Mouse (Mus musculus) lung, postnatal 25 days (tissue): ENCODE results near the gene Cplane1.

ENCODE experiments used
- DNase-seq: peaks from one replicate; pipeline ENCODE4 v3.0.0; 2022; ENCODE audit warnings: low spot score

Cplane1 gene

DNA sequence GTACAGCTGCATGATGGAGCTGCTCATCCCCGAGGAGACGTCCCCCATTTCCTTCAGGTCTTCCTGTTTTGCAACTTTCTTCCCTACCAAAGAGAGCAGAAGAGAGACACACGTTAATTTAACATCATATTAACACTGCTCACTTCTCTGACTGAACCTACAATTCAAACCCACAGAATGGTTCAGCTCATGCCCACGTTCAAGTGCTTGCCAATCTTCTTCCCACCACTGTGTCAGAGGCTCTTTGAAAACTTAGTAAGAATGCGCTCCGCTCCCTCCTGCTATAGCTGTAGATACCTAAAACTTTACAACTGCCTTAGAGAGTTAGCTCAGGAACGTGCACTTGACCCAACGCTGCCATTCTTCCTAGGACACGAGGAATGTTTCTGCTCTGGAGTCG is 134.0 kb downstream of the Cplane1 start:
- DNase-seq: no peak

DNA sequence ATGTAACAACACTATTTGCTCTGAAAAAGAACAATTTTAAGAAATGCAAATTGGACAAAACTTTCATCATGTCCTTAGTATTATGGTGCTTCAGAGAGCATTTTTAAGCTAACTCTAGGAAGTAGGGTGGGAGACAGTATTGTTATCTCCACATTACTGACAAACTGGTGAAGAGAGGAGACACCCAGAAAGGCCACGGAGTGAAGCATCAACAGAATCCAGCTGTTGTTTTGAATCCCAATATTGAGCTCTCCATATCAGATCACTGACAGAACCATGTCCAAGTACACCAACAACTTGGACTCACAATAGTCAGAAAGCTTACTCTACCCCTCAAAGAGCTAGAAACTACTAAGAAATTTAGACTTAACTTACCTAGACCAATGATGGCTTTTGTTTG is 136.6 kb downstream of the Cplane1 start:
- no peak for DNase-seq

DNA sequence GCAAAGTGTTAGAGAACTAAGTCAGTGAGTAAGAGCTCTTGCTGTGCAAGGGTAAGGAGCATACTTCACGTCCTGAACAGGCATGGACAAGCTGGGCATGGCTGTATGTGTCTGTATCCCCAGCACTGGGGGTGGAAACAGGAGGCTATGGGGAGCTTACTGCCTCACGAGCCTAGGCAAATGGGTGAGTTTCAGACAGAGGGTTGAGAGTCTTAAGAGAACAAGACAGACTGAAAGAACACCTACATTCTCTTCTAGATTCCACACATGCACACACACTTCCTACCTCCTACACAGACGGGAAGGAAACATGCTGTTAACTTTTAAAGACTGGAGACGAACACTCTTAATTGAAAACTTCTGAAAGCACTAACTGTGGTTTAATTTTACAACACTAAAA is 148.5 kb downstream of the Cplane1 start:
- no peak for DNase-seq

DNA sequence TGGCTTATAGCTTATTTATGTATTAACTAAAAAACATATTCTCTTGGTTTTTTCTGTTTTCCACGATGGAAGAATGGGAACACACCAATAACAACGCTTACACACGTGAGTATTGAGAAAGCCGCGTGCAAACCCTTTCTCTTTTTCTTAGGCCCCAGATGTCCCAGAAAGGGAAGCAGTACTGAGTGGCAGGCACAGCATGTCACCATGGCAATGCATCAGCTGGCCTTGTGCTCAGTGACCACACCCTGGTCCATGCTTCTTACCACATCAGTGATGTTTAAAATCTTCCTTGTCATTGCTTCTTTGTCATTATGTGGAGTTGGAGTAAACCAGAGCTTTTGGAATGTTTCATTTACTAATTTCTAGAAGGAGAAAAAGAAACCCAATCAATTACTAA is 150.3 kb downstream of the Cplane1 start:
- DNase-seq: no peak
